Mouse (Mus musculus) forebrain, embryonic 14.5 days (tissue): Measurements from ENCODE around the gene Gm10337. TPM values are rescaled to one million over a fixed set of nuclear protein-coding genes. Genes with fewer than 3 reads are reported as not detected.

Experiments
- ATAC-seq: fragments of 200-750 bp; cut with Nextera tagmentation; 2 replicates; pipeline ENCODE4 v1.8.0; 2017; ENCODE audit warnings: mild to moderate bottlenecking, moderate library complexity
- DNase-seq: peaks from one replicate; pipeline ENCODE4 v3.0.0-alpha.2; 2015; ENCODE audit warnings: low spot score
- H3K27ac ChIP-seq: fragments of 300-500 bp; sonication (generic); 2 replicates; pipeline ENCODE4 v1.5.1; 2014; ENCODE audit warnings: low read depth, mild to moderate bottlenecking, control low read depth, low read length, moderate library complexity
- H3K27me3 ChIP-seq: fragments of 300-500 bp; sonication (generic); replicated peaks from 2 replicates; pipeline ENCODE4 v1.6.1; 2014; ENCODE audit warnings: low read length, control low read depth, mixed read lengths; ENCODE audit not compliant: control insufficient read depth, insufficient read depth
- H3K36me3 ChIP-seq: fragments of 300-500 bp; sonication (generic); 2 replicates; pipeline ENCODE4 v1.6.1; 2014; ENCODE audit warnings: low read length, control low read depth; ENCODE audit not compliant: control insufficient read depth, insufficient read depth
- H3K4me1 ChIP-seq: fragments of 300-500 bp; sonication (generic); 2 replicates; pipeline ENCODE4 v1.6.1; 2014; ENCODE audit warnings: antibody characterized with exemption, low read length, control low read depth; ENCODE audit not compliant: control insufficient read depth, insufficient read depth
- H3K4me2 ChIP-seq: fragments of 300-500 bp; sonication (generic); 2 replicates; pipeline ENCODE4 v1.6.1; 2014; ENCODE audit warnings: mild to moderate bottlenecking, control low read depth, low read length
- H3K4me3 ChIP-seq: fragments of 300-500 bp; sonication (generic); 2 replicates; pipeline ENCODE4 v1.5.1; 2014; ENCODE audit warnings: low read depth, low read length, control low read depth
- H3K9ac ChIP-seq: fragments of 300-500 bp; sonication (generic); 2 replicates; pipeline ENCODE4 v1.6.1; 2014; ENCODE audit warnings: mild to moderate bottlenecking, low read length, control low read depth, moderate library complexity
- H3K9me3 ChIP-seq: fragments of 300-500 bp; sonication (generic); replicated peaks from 2 replicates; pipeline ENCODE4 v1.6.1; 2016; ENCODE audit warnings: low read length, control low read depth, mixed read lengths; ENCODE audit not compliant: control insufficient read depth
- WGBS: fragments of 180-500 bp; shearing (Covaris S2); extraction: QIAGEN DNeasy Blood & Tissue Kit; methylation state at CpG from one replicate; pipeline ENCODE4 v1.1.7; 2014; 5-methylcytosine and 5-hydroxymethylcytosine counted together
- polyA plus RNA-seq: library from polyadenylated mRNA; unstranded; fragments of >200 nt; fragmentation: Nextera tagmentation; extraction: Ambion mirVana; gene quantifications from 2 replicates; pipeline ENCODE4 v1.2.1, GENCODE M21; 2014

Gm10337 gene
- polyA plus RNA-seq, 1 experiment from 2014 or later = not detected

DNA sequence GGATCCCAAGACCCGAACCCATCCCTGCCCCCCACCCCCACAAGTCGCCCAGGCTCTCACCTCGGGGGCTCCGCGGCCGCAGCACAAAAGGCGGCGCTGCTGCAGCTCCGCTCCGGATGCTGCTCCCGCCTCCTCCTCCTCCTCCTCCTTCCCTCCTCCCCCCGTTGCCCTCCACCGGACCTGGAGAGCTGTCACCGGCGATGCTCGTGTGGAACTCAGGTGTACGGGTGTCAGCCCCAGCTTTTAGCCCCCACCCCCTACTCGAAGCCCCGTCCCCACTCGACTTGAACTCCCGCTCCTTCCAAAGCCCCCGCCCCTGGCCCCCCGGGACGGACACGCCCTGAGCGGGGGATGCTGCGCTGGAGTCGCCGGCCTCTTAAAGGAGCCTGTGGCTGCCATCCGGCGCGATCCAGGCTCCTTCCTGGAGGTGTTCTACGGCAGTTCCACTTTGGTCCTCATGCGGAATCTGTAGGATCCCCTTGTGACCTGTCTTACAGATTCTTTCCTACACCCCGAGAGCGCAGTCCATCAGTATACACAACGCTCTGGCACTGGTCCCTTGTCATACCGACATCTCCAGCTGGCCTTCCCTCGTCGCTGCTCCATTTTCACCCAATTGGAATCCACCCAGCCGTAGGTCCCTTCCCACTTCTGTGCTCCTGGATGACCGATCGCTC is 13.3 kb downstream of the Gm10337 start, which contains the start of gene Map3k12:
TSS of gene Map3k12 (minus strand) at position 337 of the 677 bp plus-strand sequence.
- peak; percentile 77 for DNase-seq
- peak within 1 kb of the TSS; percentile 75 for H3K4me3 ChIP-seq
- peak within 1 kb of the TSS; percentile 61 for H3K4me2 ChIP-seq
- peaks cover 21% of the 10 kb centered on the region for H3K4me1 ChIP-seq
- H3K36me3 ChIP-seq = peaks cover 10% of the 10 kb centered on the region
- H3K27ac ChIP-seq = peak within 1 kb of the TSS; percentile 87
- ATAC-seq = peak; percentile 19
- under 1% methylated on average over 42 of the region's 43 CpGs for WGBS
- H3K9ac ChIP-seq = peak within 1 kb of the TSS; percentile 87
- H3K27me3 ChIP-seq = no peaks in the 10 kb centered on the region
- no peaks in the 10 kb centered on the region for H3K9me3 ChIP-seq

DNA sequence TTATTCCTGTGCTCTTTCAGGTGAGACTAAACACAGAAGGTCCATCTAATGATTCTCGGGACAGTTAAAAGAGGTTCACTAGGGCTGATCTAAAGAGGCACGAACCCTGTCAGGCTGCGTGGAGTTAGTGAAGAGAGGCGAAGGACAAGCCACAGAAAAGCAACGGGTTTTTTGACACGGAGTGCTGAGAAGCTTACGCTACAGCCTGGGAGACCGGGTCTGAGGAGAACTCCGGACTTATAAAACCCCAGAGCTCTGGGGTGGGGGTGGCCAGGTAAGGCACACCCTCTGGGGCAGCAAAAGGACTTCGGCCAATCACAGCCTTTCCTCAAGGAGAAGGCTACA is 14.1 kb downstream of the Gm10337 start:
- Histone ChIP-seq H3K9ac (peak overlapping the region; percentile 87; the same call in 1 of the 2 replicates), H3K4me3 (peak overlapping the region; percentile 75), H3K4me1 (peaks cover 16% of the 10 kb centered on the region), H3K27ac (peak overlapping the region; percentile 87), H3K9me3 (no peaks in the 10 kb centered on the region), H3K36me3 (peaks cover 17% of the 10 kb centered on the region), H3K4me2 (peak overlapping the region; percentile 61), H3K27me3 (no peaks in the 10 kb centered on the region)
- DNase-seq = no peak
- under 1% methylated on average over 10 of the region's 10 CpGs for WGBS
- no peak for ATAC-seq

DNA sequence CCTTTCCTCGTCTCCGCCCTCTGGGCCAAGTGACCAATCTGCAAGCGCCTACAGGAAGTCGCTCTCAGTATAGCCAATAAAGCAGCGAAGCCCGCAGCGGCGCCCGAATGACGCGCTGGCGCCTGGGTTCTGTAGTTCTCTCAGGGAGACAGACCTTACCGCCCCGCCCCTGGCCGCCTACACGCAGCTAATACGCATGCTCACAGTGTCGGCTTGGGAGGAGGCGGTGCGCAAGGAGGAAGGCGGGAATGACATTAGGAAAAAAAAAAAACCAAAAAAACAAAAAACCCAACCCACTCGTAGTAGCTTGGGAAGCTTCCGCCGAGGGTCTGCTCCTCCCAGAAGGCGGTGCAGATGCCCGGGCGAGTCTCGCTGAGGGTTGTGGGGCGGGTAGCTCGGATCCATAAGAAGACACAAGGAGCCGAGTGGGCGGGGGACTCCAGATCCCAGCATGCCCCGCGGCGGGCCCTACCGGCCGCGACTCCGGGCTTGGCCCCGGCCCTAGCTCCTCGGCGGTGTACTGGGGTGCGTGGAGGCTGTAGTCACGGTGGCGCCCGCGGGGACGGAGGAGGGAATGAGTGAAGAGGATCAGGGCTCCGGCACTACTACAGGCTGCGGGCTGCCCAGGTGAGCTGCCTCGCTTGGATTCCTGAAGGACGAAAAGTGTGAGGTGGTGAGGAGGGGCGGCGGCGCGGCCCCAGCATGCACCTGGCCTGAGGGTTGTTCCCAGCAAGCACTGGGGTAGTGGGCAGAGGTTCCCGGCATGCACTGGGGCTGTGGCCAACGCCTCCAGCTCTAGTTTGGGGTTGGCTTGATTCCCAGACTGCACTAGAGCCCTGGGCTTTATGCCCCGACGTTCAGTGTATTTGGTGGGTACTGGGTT is 14.7 kb downstream of the Gm10337 start, which contains the start of gene Tarbp2:
TSS of gene Tarbp2 (plus strand) at position 217 of the 883 bp plus-strand sequence.
- peak; percentile 100 for DNase-seq
- H3K4me3 ChIP-seq = peak within 1 kb of the TSS; percentile 75
- H3K4me1 ChIP-seq = peaks cover 16% of the 10 kb centered on the region
- peak within 1 kb of the TSS; percentile 99 for H3K27ac ChIP-seq
- H3K9ac ChIP-seq = peak within 1 kb of the TSS; percentile 87
- peak within 1 kb of the TSS; percentile 61 for H3K4me2 ChIP-seq
- under 1% methylated on average over 60 of the region's 60 CpGs for WGBS
- peaks cover 21% of the 10 kb centered on the region for H3K36me3 ChIP-seq
- H3K27me3 ChIP-seq = no peaks in the 10 kb centered on the region
- no peaks in the 10 kb centered on the region for H3K9me3 ChIP-seq
- ATAC-seq = peak; percentile 91

DNA sequence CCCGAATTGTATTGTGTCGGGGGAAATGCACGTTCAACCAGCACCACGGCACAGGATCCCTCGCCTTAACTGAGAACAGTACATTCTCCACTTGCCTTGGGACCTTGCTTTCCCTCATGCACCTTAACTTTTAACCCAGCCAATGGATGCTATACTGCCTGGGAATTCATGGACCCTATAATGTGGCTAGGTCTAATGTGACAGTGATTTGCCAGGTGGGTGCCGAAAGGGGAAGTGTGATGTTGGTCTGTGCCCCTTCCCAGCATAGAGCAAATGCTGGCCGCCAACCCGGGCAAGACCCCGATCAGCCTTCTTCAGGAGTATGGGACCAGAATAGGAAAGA is 15.3 kb downstream of the Gm10337 start:
- DNase-seq (no peak), ATAC-seq (no peak)
- peak overlapping the region; percentile 99 for H3K27ac ChIP-seq
- 21% methylated on average over 9 of the region's 9 CpGs for WGBS
- peaks cover 16% of the 10 kb centered on the region for H3K4me1 ChIP-seq
- H3K4me2 ChIP-seq = peak overlapping the region; percentile 61
- no peaks in the 10 kb centered on the region for H3K27me3 ChIP-seq
- H3K36me3 ChIP-seq = peaks cover 24% of the 10 kb centered on the region
- no peaks in the 10 kb centered on the region for H3K9me3 ChIP-seq
- H3K9ac ChIP-seq = peak overlapping the region; percentile 87
- H3K4me3 ChIP-seq = peak overlapping the region; percentile 75

DNA sequence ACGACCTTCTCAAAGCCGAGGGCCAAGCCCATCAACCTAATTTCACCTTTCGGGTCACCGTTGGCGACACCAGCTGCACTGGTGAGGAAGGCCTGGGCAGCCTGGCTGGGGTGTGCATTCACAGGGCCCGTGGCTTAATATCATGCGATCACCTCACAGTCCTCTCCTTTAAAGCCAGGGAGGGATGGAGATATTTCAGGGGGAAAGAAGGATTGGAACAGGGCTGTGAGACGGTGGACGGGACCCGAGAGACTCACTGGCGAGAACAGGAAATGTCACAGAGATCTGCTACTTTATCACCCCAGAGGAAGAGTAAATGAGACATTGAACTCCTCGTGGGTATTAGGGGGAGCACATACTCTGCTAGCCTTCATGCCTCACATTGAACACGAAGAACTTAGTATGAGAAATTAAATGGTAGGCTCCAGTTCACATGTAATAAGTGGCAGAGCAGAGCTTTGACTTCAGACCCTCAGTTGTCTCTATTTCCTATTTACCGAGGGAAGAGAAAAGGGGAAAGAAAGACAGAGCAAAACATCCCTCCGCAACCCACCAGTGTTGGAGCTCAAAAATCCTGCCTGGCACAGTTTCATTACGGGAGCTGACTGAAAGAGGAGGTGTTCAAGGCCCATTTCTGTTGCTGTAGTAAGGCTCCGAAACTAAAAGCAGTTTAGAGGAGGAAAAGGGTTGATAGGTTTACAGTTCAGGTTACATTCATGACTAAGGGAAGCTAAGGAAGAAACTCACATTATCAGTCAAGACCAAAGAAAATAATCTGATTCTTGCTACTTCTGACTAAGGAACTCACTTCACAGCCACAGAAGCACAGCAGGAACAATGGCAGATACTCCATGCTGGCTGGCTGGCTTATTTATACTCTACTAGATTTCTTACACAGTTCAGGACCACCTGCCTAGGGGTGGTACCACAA is 16.0 kb downstream of the Gm10337 start:
- Histone ChIP-seq H3K27me3 (no peaks in the 10 kb centered on the region), H3K4me3 (peak overlapping the region; percentile 75), H3K4me1 (peaks cover 16% of the 10 kb centered on the region), H3K36me3 (peaks cover 31% of the 10 kb centered on the region), H3K9ac (peak overlapping the region; percentile 87), H3K27ac (peak overlapping the region; percentile 99), H3K9me3 (no peaks in the 10 kb centered on the region), H3K4me2 (peak overlapping the region; percentile 61)
- no peak for DNase-seq
- 77% methylated on average over 16 of the region's 17 CpGs for WGBS
- ATAC-seq = no peak

DNA sequence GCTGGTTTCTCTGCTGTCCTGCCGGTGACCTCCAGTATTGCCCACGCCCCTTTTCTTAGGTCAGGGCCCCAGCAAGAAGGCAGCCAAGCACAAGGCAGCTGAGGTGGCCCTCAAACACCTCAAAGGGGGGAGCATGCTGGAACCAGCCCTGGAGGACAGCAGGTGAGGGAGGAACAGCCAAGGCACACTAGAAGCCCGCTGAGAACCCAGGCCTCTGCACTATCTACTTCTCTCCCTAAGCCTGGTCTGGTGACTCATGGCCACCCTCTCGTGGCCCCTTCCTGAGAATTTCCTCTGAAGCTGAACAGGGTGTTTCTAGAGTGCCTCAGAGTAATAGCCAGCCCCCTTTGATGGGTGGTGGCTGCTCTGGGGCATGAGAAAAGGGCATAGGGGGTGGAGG is 16.9 kb downstream of the Gm10337 start:
- no peak overlapping the region for H3K4me3 ChIP-seq
- no peak overlapping the region for H3K4me2 ChIP-seq
- no peaks in the 10 kb centered on the region for H3K27me3 ChIP-seq
- H3K36me3 ChIP-seq = peaks cover 36% of the 10 kb centered on the region
- DNase-seq (no peak), ATAC-seq (no peak)
- H3K9ac ChIP-seq = no peak overlapping the region
- H3K27ac ChIP-seq = no peak overlapping the region
- 91% methylated on average over 4 of the region's 4 CpGs for WGBS
- H3K9me3 ChIP-seq = no peaks in the 10 kb centered on the region
- H3K4me1 ChIP-seq = peaks cover 7% of the 10 kb centered on the region

DNA sequence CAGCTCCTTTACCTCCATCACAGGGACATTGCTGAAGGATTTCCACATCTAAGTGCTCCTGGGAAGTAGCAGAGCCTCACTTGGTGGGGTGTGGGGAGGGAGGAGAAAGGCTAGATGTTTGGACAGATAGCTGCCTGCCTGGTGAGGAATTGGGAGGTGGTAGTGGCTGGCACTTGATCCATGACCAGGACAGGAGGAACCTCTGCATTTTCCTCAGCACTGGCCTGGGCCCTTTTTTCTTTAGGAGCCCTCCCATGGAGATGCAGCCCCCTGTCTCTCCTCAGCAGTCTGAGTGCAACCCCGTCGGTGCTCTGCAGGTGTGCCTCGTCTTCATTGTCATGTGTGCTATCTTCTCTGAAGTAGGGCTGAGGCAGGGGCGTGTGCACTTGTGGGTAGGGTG is 18.0 kb downstream of the Gm10337 start:
- Histone ChIP-seq H3K9me3 (no peaks in the 10 kb centered on the region), H3K27me3 (no peaks in the 10 kb centered on the region), H3K36me3 (peaks cover 40% of the 10 kb centered on the region), H3K27ac (no peak overlapping the region), H3K4me2 (no peak overlapping the region), H3K4me1 (no peaks in the 10 kb centered on the region), H3K9ac (no peak overlapping the region), H3K4me3 (no peak overlapping the region)
- ATAC-seq (no peak), DNase-seq (no peak)
- WGBS = 80% methylated on average over 4 of the region's 4 CpGs

DNA sequence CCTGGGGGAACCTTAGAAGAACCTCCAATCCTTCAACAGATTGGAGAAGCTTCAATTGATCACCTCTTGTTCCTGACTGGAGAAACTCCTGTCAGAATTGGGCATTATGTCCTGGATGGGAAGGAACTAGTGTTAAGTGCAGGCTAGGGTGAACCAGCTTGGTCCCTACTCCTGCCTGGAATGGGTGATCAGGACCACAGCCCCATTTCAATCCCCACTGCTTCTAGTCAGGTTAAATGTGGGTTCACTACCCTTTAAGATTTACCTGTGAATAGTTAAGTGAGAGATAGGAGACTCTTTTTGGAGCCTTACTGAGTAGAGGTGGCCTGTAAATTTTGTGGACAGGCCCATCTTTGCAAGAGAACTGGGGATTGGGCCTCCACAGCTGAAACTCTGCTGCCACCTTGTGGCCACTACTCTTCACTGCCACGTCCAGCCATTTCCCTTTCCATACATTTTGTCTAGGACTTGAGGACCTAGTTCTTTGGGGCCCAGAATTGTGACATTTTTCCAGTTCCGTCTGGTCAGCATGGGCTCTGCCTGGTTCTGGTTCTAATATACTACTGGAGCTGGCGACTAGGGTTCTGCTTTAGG is 21.5 kb downstream of the Gm10337 start, which contains the start of gene Npff:
TSS of gene Npff (minus strand) at position 51 of the 594 bp plus-strand sequence.
- no peak within 1 kb of the TSS for H3K9ac ChIP-seq
- H3K36me3 ChIP-seq = peaks cover 63% of the 10 kb centered on the region

More for the DNA sequence above, 21.5 kb downstream of the Gm10337 start, which contains the start of gene Npff:
- H3K4me1 ChIP-seq = no peaks in the 10 kb centered on the region
- H3K27ac ChIP-seq = 0 out of 2 replicates have a peak within 1 kb of the TSS, but pooled peaks have one; percentile 14
- peak; percentile 85 for DNase-seq
- H3K27me3 ChIP-seq = no peaks in the 10 kb centered on the region
- no peaks in the 10 kb centered on the region for H3K9me3 ChIP-seq
- H3K4me3 ChIP-seq = no peak within 1 kb of the TSS
- 4% methylated on average over 3 of the region's 3 CpGs for WGBS
- peak; percentile 40; the same call in 1 of the 2 replicates for ATAC-seq
- no peak within 1 kb of the TSS for H3K4me2 ChIP-seq
